Mouse (Mus musculus): Measurements from ENCODE around the gene Ilf3. TPM values are rescaled to one million over a fixed set of nuclear protein-coding genes. Genes with fewer than 3 reads are reported as not detected.

The Ilf3 gene
- polyA plus RNA-seq (2014; fragmentation: Illumina TruSeq; extraction: RNeasy Lipid Tissue Mini Kit (QIAGEN cat#74804); ENCODE audit: low replicate concordance): 9.5 TPM

DNA sequence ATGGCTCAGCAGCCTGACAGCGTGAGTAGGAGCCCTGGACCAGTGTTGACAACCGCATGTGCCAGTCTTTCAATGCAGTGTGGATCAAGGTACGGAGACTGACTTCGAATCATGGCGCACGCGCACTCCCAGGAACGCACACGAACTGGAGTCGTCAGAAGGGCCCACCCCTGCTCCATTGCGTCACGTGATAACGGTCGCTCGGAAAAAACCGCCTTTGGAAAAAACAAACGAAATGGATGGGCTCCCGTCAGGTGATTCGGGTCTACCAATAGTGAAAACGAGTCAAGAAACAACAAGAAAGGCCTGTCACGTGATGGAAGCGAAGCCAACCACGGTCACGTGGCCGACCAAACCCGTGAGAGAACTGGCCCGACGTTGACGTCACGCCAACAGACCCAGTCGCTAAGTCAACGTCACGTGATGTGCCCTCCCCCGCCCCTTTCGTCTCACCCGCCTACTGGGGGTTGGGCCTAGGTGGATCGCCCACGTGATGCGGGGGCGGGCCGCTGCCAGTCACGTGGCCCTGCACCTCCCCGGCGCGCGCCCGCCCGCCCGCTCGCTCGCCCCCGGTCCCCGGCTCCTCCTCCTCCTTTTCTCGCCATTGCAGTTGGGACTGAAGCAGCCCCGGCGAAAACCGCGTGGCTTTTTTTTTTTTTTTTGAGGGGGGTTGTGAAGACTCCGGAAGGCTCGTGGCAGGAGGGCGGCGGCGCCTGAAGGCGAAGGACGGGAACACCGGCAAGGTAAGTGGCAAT, at the start of gene Ilf3:
Ilf3 (plus strand) TSS at position 515 of the 755 bp plus-strand sequence.

DNA sequence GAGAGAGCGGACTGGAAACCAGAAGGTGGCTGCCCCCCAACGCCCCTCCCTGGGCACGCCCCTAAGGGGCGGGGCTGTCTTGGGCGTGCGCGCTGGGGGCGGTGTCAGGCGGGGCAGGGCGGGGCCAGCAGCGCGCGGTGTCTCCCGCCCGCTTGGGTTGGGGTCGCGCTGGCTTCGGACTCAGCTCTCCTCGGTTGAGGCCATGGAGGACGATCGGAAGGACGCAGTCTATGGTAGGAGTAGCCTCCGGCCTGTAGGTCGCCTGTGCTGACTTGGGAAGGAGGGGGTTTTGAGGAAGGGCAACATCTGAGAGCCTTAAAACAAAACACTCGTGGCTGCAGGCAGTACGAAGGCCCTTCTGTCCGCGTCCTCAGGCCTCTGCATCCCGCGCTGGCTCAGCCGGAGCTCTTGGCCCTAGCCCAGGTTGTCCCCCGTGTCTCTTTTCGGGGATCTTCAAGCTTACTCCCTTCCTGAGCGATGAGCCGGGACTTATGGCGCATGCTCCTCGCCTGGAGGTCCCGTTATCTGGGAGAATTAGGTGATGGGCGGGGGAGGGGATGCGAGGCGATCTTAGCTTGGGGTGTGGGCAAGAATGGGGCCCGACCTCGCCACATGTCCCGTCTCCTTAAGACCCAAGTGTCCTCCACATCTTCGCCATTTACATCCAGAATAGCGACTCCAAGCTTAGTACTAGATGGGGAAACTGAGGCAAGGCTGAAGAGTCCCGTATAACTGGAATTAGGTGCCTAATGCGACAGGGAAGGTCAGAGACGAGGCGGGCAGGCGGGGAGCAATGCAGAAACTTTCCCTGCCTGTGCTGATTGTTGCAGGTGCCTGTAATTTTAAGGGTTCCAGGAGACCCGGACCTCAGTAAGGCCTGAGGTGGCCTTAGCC, 46.8 kb upstream of the Ilf3 start, which contains the start of gene Slc44a2:
Slc44a2 (plus strand) TSS at position 80 of the 894 bp plus-strand sequence.

DNA sequence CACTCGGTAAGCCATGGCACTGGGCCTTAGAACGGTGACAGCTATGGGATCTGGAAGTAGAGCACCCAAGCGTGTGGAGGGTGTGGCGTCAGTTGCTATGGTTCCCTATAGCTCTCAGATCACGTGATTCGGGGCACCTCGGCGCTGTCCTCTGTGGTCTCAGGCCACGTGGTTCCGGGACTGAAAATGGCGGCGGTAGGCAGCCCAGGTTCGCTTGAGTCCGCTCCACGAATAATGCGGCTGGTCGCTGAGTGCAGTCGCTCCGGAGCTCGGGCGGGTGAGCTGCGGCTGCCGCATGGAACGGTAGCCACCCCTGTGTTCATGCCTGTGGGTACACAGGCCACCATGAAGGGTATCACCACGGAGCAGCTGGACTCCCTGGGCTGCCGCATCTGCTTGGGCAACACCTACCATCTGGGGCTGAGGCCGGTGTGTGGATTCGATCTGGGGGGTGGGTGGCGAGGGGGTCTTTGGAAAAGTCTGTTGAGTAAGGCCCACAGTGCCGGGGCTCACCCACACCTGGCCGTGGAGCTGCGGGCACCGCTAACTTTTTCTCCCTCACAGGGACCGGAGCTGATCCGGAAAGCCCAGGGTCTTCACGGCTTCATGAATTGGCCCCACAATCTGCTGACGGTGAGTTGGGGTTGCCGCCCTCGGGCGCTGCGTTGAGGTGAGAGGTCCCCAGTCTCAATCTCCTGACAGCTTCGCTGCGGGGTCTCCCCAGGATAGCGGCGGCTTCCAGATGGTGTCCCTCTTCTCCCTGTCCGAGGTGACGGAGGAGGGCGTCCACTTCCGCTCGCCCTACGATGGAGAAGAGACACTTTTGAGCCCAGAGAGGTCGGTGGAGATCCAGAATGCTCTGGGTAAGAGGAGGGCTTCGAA, 44.2 kb downstream of the Ilf3 start, which contains the start of gene Qtrt1:
Qtrt1 (plus strand) TSS at position 169 of the 882 bp plus-strand sequence.

DNA sequence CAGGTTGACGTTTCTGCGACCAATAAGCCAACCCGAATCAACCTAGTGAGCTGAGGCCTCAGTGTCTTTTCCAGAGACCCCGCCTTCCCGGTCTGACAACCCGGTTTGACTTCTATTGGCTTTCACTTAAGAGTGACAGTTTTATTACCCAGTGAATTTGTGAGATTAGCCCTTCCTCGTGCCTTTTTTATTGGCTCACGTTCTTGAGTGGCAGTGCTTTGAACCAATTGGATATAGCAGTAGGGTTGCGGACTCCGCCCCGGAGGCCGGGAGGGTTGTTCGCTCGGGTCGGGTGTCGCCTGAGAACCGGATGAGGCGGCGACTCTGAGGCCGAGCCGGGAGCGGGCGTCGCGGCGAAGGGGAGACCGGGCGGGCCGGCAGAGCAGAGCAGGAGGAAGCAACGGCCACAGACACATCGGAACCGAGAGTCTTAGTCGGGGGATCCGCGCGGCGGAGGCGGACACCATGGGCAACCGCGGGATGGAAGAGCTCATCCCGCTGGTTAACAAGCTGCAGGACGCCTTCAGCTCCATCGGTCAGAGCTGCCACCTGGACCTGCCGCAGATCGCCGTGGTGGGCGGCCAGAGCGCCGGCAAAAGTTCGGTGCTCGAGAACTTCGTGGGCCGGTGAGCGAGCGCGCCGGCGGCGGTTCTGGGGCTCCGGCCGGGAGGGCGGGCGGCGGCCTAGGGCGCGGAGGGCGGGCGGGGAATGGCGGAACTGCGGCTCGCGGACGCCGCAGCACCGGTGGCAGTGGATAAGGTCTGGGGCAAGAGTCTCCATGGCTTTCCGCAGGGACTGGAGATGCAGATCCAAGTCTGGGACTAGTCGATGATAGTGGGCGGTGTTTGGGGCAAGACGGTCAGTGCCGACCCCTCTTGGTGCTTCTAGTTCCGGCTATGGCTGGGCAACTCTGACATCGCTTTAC, 57.2 kb downstream of the Ilf3 start, which contains the start of gene Dnm2:
Dnm2 (plus strand) TSS at position 278 of the 925 bp plus-strand sequence.

Other genes starting within 250 kb of the Ilf3 start
- gene Tyk2, start 236.6 kb upstream of the Ilf3 start, polyA plus RNA-seq (2014; fragmentation: Illumina TruSeq; extraction: RNeasy Lipid Tissue Mini Kit (QIAGEN cat#74804); ENCODE audit: low replicate concordance): 2.3 TPM
- 1.6 TPM for gene Cdc37, start 217.9 kb upstream of the Ilf3 start, polyA plus RNA-seq (2014; fragmentation: Illumina TruSeq; extraction: RNeasy Lipid Tissue Mini Kit (QIAGEN cat#74804); ENCODE audit: low replicate concordance)
- gene Pde4a, start 202.2 kb upstream of the Ilf3 start, polyA plus RNA-seq (2014; fragmentation: Illumina TruSeq; extraction: RNeasy Lipid Tissue Mini Kit (QIAGEN cat#74804); ENCODE audit: low replicate concordance): 0.48 TPM
- gene Keap1, start 128.5 kb upstream of the Ilf3 start, polyA plus RNA-seq (2014; fragmentation: Illumina TruSeq; extraction: RNeasy Lipid Tissue Mini Kit (QIAGEN cat#74804); ENCODE audit: low replicate concordance): 5.1 TPM
- gene S1pr5, start 119.4 kb upstream of the Ilf3 start, polyA plus RNA-seq (2014; fragmentation: Illumina TruSeq; extraction: RNeasy Lipid Tissue Mini Kit (QIAGEN cat#74804); ENCODE audit: low replicate concordance): not detected
- gene Atg4d, start 102.6 kb upstream of the Ilf3 start, polyA plus RNA-seq (2014; fragmentation: Illumina TruSeq; extraction: RNeasy Lipid Tissue Mini Kit (QIAGEN cat#74804); ENCODE audit: low replicate concordance): 1.1 TPM
- 0.89 TPM for gene Kri1, start 79.9 kb upstream of the Ilf3 start, polyA plus RNA-seq (2014; fragmentation: Illumina TruSeq; extraction: RNeasy Lipid Tissue Mini Kit (QIAGEN cat#74804); ENCODE audit: low replicate concordance)
- gene Cdkn2d, start 76.5 kb upstream of the Ilf3 start, polyA plus RNA-seq (2014; fragmentation: Illumina TruSeq; extraction: RNeasy Lipid Tissue Mini Kit (QIAGEN cat#74804); ENCODE audit: low replicate concordance): 3.7 TPM
- 3.9 TPM for gene Ap1m2, start 55.5 kb upstream of the Ilf3 start, polyA plus RNA-seq (2014; fragmentation: Illumina TruSeq; extraction: RNeasy Lipid Tissue Mini Kit (QIAGEN cat#74804); ENCODE audit: low replicate concordance)
- gene Slc44a2, start 47.2 kb upstream of the Ilf3 start, polyA plus RNA-seq (2014; fragmentation: Illumina TruSeq; extraction: RNeasy Lipid Tissue Mini Kit (QIAGEN cat#74804); ENCODE audit: low replicate concordance): 3.9 TPM
- not detected for gene Qtrt1, start 44.0 kb downstream of the Ilf3 start, polyA plus RNA-seq (2014; fragmentation: Illumina TruSeq; extraction: RNeasy Lipid Tissue Mini Kit (QIAGEN cat#74804); ENCODE audit: low replicate concordance)
- 22.1 TPM for gene Dnm2, start 57.0 kb downstream of the Ilf3 start, polyA plus RNA-seq (2014; fragmentation: Illumina TruSeq; extraction: RNeasy Lipid Tissue Mini Kit (QIAGEN cat#74804); ENCODE audit: low replicate concordance)
- 0.59 TPM for gene Tmed1, start 142.4 kb downstream of the Ilf3 start, polyA plus RNA-seq (2014; fragmentation: Illumina TruSeq; extraction: RNeasy Lipid Tissue Mini Kit (QIAGEN cat#74804); ENCODE audit: low replicate concordance)
- 0.48 TPM for gene AB124611, start 158.3 kb downstream of the Ilf3 start, polyA plus RNA-seq (2014; fragmentation: Illumina TruSeq; extraction: RNeasy Lipid Tissue Mini Kit (QIAGEN cat#74804); ENCODE audit: low replicate concordance)
- gene Carm1, start 179.0 kb downstream of the Ilf3 start, polyA plus RNA-seq (2014; fragmentation: Illumina TruSeq; extraction: RNeasy Lipid Tissue Mini Kit (QIAGEN cat#74804); ENCODE audit: low replicate concordance): 1.4 TPM
- 22.1 TPM for gene Timm29, start 224.9 kb downstream of the Ilf3 start, polyA plus RNA-seq (2014; fragmentation: Illumina TruSeq; extraction: RNeasy Lipid Tissue Mini Kit (QIAGEN cat#74804); ENCODE audit: low replicate concordance)
- gene Yipf2, start 225.0 kb downstream of the Ilf3 start, polyA plus RNA-seq (2014; fragmentation: Illumina TruSeq; extraction: RNeasy Lipid Tissue Mini Kit (QIAGEN cat#74804); ENCODE audit: low replicate concordance): 4.0 TPM
- gene Smarca4, start 248.3 kb downstream of the Ilf3 start, polyA plus RNA-seq (2014; fragmentation: Illumina TruSeq; extraction: RNeasy Lipid Tissue Mini Kit (QIAGEN cat#74804); ENCODE audit: low replicate concordance): 1.6 TPM

Measured in small intestine, adult 10 weeks (tissue).